19 mouse cellular contexts compared by ENCODE assay signal in the genomic region with DNA sequence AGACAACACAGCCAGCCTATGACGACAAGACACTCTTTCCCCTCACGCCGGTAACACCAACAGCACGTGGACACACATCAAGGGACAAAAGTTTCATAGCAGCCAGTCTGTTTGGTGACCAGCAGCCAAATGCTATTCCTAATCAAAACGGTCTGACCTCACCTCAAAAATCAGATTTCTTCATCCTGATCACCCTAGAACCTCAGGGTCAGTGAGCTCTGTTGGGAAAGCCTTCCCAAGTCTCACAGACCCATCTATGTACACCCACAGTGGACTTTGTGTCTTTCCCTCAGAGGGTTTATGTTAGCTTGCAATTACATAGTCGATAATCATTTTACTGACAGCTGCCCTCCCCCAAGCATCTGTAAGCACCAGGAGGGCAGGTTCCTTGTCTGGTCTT. TPM values are rescaled to one million over a fixed set of nuclear protein-coding genes. Genes with fewer than 3 reads are reported as not detected.
"Had no signal": no experiment of that assay in that cellular context is flagged by ENCODE, and none has a peak within 500 bp of the region (broad histone marks: within the 10 kb centered on the region; RNA-seq: fewer than 3 reads in every experiment).

No protein-coding gene starts in this region.

- H3K36me3 ChIP-seq: lung, embryonic 15.5 days; midbrain, embryonic 13.5 days; midbrain, embryonic 15.5 days; neural tube, embryonic 12.5 days; stomach, embryonic 15.5 days had no signal

- DNase-seq: lung, adult 2 months; lung, postnatal 14 days; lung, postnatal 36 days; right cerebral cortex, postnatal 14 days; thymus, adult 2 months; thymus, postnatal 36 days had no signal

- H3K27ac ChIP-seq: lung, embryonic 15.5 days; macrophage; midbrain, embryonic 13.5 days; midbrain, embryonic 15.5 days; neural tube, embryonic 12.5 days; stomach, embryonic 15.5 days; stomach, postnatal 0 days had no signal

- H3K9ac ChIP-seq: lung, embryonic 15.5 days; midbrain, embryonic 13.5 days; midbrain, embryonic 15.5 days; neural tube, embryonic 12.5 days; stomach, embryonic 15.5 days had no signal

- H3K4me1 ChIP-seq: lung, embryonic 15.5 days; megakaryocyte, embryonic 14.5 days had no signal

- H3K4me3 ChIP-seq: lung, embryonic 15.5 days; megakaryocyte, embryonic 14.5 days; midbrain, embryonic 13.5 days; midbrain, embryonic 15.5 days; neural tube, embryonic 12.5 days; stomach, embryonic 15.5 days had no signal

RNA-seq across cellular contexts. Expression of gene Casr, which starts 2.4 kb away (rescaled TPM):
- total RNA-seq: megakaryocyte progenitor cell, adult 5-6 weeks; monocyte, adult 5-6 weeks; neutrophil, adult 5-6 weeks had no signal
- polyA plus RNA-seq: liver, embryonic 16.5 days; macrophage; neural tube, embryonic 12.5 days; neural tube, embryonic 14.5 days had no signal
